Mouse (Mus musculus) spleen, adult 2 months (tissue): ENCODE measurements around the gene Natd1. TPM values are rescaled to one million over a fixed set of nuclear protein-coding genes. Genes with fewer than 3 reads are reported as not detected.
A peak's percentile ranks its signal among the peaks of the same experiment; 100 is the strongest.

ENCODE experiments used
- DNase-seq, 2 experiments: peaks; one replicate each; pipeline versions ENCODE4 v3.0.0 to v3.0.0-alpha.2; 2012 to 2021; ENCODE audit warnings: low spot score in 2 of 2, low read depth in 1 of 2
- H3K27ac ChIP-seq: fragments of 200-500 bp; 2 replicates; pipeline ENCODE4 v1.5.1; 2012; ENCODE audit warnings: low read length, inconsistent platforms; ENCODE audit not compliant: insufficient read depth
- H3K27me3 ChIP-seq: fragments of 200-500 bp; 2 replicates; pipeline ENCODE4 v1.6.1; 2012; ENCODE audit warnings: mild to moderate bottlenecking, moderate library complexity, low read length, inconsistent platforms; ENCODE audit not compliant: control insufficient read depth, insufficient read depth
- H3K36me3 ChIP-seq: fragments of 200-500 bp; 2 replicates; pipeline ENCODE4 v1.6.1; 2012; ENCODE audit warnings: mild to moderate bottlenecking, low read length, inconsistent platforms; ENCODE audit not compliant: control insufficient read depth, insufficient read depth
- H3K4me1 ChIP-seq: fragments of 200-500 bp; 2 replicates; pipeline ENCODE4 v1.6.1; 2011; ENCODE audit warnings: inconsistent platforms; ENCODE audit not compliant: control insufficient read depth, insufficient read depth, insufficient read length
- H3K4me3 ChIP-seq: fragments of 200-500 bp; 2 replicates; pipeline ENCODE4 v1.5.1; 2011; ENCODE audit warnings: mild to moderate bottlenecking, inconsistent platforms; ENCODE audit not compliant: insufficient read depth, insufficient read length; ENCODE audit errors: extremely low read depth
- CTCF ChIP-seq: fragments of 200-500 bp; IDR thresholded peaks from 2 replicates; pipeline ENCODE4 v1.5.1; 2011; ENCODE audit warnings: mild to moderate bottlenecking, inconsistent platforms; ENCODE audit not compliant: insufficient read depth, insufficient read length, insufficient replicate concordance; ENCODE audit errors: extremely low read depth
- POLR2A ChIP-seq: fragments of 200-500 bp; IDR thresholded peaks from 2 replicates; pipeline ENCODE4 v1.6.1; 2011; ENCODE audit warnings: low read depth, low read length, inconsistent platforms
- WGBS: fragments of 180-500 bp; shearing (Covaris S2); methylation state at CpG from one replicate; pipeline ENCODE4 v1.1.7; 2018; 5-methylcytosine and 5-hydroxymethylcytosine counted together
- polyA plus RNA-seq: library from polyadenylated mRNA; depleted of rRNA; stranded (reverse); fragments of >200 nt; gene quantifications from 2 replicates; pipeline ENCODE4 v1.2.3, GENCODE M21; 2012; rRNA removed

The Natd1 gene
- polyA plus RNA-seq, result 23.2 and 27.1 TPM in 2 replicates

- H3K4me1 ChIP-seq, result peaks cover 5% of the 10 kb centered on the region; the same call in 1 of the 2 replicates
- H3K36me3 ChIP-seq, result no peaks in the 10 kb centered on the region
- TF ChIP-seq POLR2A, result no peak
- peak within 1 kb of the TSS; percentile 62 for H3K27ac ChIP-seq
- 46% methylated on average over 7 of the region's 7 CpGs for WGBS
- H3K4me3 ChIP-seq, result peak within 1 kb of the TSS; percentile 90
- no peaks in the 10 kb centered on the region for H3K27me3 ChIP-seq
- DNase-seq, result no peak
These were observed at the start of gene Natd1 for GRCm38 (mm10) chr11:60914491-60914890. Gene Natd1 (minus strand): TSS chr11:60914750.

GRCm38 (mm10) chr11:60962709-60963108 lies 48.2 kb upstream of the Natd1 start:
- Histone ChIP-seq H3K27me3 (no peaks in the 10 kb centered on the region), H3K4me3 (no peak overlapping the region), H3K27ac (no peak overlapping the region), H3K36me3 (no peaks in the 10 kb centered on the region), H3K4me1 (no peaks in the 10 kb centered on the region)
- WGBS, result 81% methylated on average over 5 of the region's 5 CpGs
- TF ChIP-seq POLR2A (no peak), CTCF (no peak)
- DNase-seq, result no peak

- Histone ChIP-seq H3K4me1 (no peaks in the 10 kb centered on the region), H3K27me3 (no peaks in the 10 kb centered on the region), H3K27ac (no peak overlapping the region), H3K4me3 (no peak overlapping the region), H3K36me3 (no peaks in the 10 kb centered on the region)
- no peak for DNase-seq
- 69% methylated on average over 1 of the region's 1 CpGs for WGBS
- no peak for TF ChIP-seq POLR2A
- no peak for TF ChIP-seq CTCF
These were observed 46.6 kb upstream of the Natd1 start for GRCm38 (mm10) chr11:60961176-60961575.

- no peak for TF ChIP-seq POLR2A
- TF ChIP-seq CTCF, result no peak
- 91% methylated on average over 4 of the region's 4 CpGs for WGBS
- Histone ChIP-seq H3K27me3 (no peaks in the 10 kb centered on the region), H3K36me3 (no peaks in the 10 kb centered on the region), H3K4me1 (no peaks in the 10 kb centered on the region), H3K4me3 (no peak overlapping the region), H3K27ac (no peak overlapping the region)
- no peak for DNase-seq
These were observed 44.4 kb upstream of the Natd1 start for GRCm38 (mm10) chr11:60958948-60959347.

- TF ChIP-seq POLR2A (no peak), CTCF (no peak)
These were observed 41.3 kb upstream of the Natd1 start for GRCm38 (mm10) chr11:60955621-60956383.

GRCm38 (mm10) chr11:60954255-60955104 lies 39.9 kb upstream of the Natd1 start:
- DNase-seq, result no peak
- WGBS, result 90% methylated on average over 10 of the region's 10 CpGs
- Histone ChIP-seq H3K27ac (no peak overlapping the region), H3K4me3 (no peak overlapping the region), H3K4me1 (no peaks in the 10 kb centered on the region; the same call in 1 of the 2 replicates), H3K27me3 (no peaks in the 10 kb centered on the region), H3K36me3 (peaks cover 12% of the 10 kb centered on the region)
- no peak for TF ChIP-seq CTCF
- TF ChIP-seq POLR2A, result no peak

More at GRCm38 (mm10) chr11:60955621-60956383, 41.3 kb upstream of the Natd1 start:
- Histone ChIP-seq H3K27ac (no peak overlapping the region), H3K36me3 (peaks cover 6% of the 10 kb centered on the region; the same call in 1 of the 2 replicates), H3K4me1 (no peaks in the 10 kb centered on the region; the same call in 1 of the 2 replicates), H3K27me3 (no peaks in the 10 kb centered on the region), H3K4me3 (no peak overlapping the region)
- WGBS, result 86% methylated on average over 9 of the region's 9 CpGs
- DNase-seq, result no peak
